Mouse (Mus musculus) megakaryocyte-erythroid progenitor cell, adult 5-6 weeks (primary cell): Measurements from ENCODE around the gene Smpd3. TPM values are rescaled to one million over a fixed set of nuclear protein-coding genes. Genes with fewer than 3 reads are reported as not detected.

Source experiments
- ATAC-seq: replicated peaks from 2 replicates; pipeline ENCODE4 v1.8.0; 2016; ENCODE audit warnings: mild to moderate bottlenecking, inconsistent platforms; ENCODE audit not compliant: severe bottlenecking, poor library complexity, low FRiP score, low TSS enrichment
- total RNA-seq, 2 experiments: library from RNA; stranded (forward) in 1 of 2; stranded (reverse) in 1 of 2; fragments of 200-1000, 215-1000 nt in 1 of 2; fragments of >200 nt in 1 of 2; fragmentation: Nextera tagmentation in 1 of 2; gene quantifications; 2 replicates each; pipeline ENCODE4 v1.2.3; 2014 to 2017

Smpd3 gene
- total RNA-seq, 2 experiments from 2014 or later, result not detected

GRCm38 (mm10) chr8:106299686-106300085, 38.1 kb downstream of the Smpd3 start:
- ATAC-seq, result no peak

GRCm38 (mm10) chr8:106298846-106299245, 38.9 kb downstream of the Smpd3 start:
- no peak for ATAC-seq

GRCm38 (mm10) chr8:106298261-106298660, 39.5 kb downstream of the Smpd3 start:
- ATAC-seq, result no peak

DNA sequence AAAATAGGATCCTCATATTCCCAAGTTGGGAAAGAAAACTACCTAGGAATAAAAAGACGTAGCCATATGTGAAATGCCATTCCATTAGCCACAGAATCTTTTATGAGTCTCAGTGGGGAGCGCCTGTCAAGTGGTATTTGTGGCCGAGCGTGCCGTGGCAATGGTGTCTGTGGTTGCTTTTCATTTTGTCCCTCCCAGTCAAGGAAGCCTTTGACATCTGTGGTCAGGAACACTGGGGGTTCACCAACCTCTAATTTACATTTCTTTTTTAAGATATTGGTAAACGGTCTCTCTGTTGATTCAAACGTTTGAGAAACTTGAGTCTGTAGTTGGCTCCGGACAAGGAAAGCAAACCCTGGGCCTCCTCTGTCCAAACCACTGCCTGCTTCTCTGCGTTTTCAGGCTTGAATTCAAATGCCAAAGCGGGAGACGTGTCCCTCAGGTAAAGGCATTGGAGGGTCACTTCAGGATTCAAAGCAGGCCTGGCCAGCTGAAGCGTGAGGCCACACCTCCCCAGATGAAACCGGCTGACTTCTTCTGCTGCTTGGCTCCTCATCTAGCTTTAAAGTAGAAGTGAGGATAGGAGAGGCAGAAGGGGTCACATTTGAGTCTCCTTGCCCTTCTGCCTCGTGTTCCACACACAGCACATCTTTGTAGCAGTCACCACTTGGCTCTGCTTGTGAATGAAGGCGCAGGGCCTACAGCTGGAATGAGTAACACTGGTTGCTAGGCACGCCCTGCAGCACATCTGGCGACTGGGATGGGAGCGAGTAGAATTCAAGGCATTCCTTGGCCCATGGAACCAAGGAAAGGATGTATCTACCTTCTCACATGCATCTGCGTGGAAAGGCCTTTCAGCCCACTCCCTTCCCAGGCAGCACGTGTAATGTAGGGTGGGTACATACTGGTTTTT, 45.0 kb downstream of the Smpd3 start:
- no peak for ATAC-seq

DNA sequence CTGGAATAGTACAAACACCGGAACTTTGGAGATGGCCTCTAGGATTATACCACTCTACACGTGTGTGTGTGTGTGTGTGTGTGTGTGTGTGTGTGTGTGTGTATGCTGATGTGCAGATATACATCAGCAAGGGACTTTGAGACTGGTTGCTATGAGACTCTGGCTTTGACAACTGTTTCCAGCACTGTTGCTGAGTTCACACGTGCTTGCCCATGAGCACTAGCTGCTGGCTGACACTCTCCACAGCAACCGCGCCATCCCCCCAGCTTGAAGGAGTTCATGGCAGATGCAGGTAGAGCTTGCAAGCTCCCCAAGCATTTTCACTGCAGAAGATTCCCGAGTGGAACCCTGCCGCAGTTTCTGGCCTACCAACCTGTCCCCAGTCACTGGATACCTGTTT, 48.3 kb downstream of the Smpd3 start:
- ATAC-seq, result no peak

- no peak for ATAC-seq
Observed at GRCm38 (mm10) chr8:106288732-106289131, 49.1 kb downstream of the Smpd3 start.

GRCm38 (mm10) chr8:106287445-106287844, 50.3 kb downstream of the Smpd3 start:
- no peak for ATAC-seq

- ATAC-seq, result no peak
Observed at GRCm38 (mm10) chr8:106280844-106281243, 56.9 kb downstream of the Smpd3 start.

GRCm38 (mm10) chr8:106280154-106280553, 57.6 kb downstream of the Smpd3 start:
- ATAC-seq, result no peak

GRCm38 (mm10) chr8:106278367-106279042, 59.3 kb downstream of the Smpd3 start:
- ATAC-seq, result no peak

- no peak for ATAC-seq
Observed at GRCm38 (mm10) chr8:106276709-106277317, 61.0 kb downstream of the Smpd3 start.

- ATAC-seq, result no peak
Observed at GRCm38 (mm10) chr8:106273468-106273867, 64.3 kb downstream of the Smpd3 start.

DNA sequence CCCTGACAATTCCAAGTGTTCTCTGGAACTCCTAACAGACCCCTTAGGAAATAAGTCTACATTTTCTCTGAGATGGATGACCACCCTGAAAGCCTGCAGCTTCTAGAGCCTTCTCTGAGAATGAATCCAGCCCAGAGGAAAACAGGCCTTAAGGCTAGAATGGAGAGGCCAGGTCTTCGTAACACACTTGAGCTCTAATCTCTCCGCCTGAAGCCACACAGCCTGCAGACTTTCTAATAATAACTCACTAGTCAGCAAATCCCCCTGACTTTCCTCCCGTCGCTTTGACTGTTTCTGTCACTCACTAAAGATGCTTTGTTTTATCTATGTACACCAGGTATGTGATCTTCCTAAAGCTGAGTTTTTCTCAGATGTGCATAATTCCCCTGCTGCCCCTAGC, 66.4 kb downstream of the Smpd3 start:
- no peak for ATAC-seq

- no peak for ATAC-seq
Observed at GRCm38 (mm10) chr8:106270804-106271203, 67.0 kb downstream of the Smpd3 start.

- no peak for ATAC-seq
Observed at GRCm38 (mm10) chr8:106268710-106269346, 69.0 kb downstream of the Smpd3 start.

- no peak for ATAC-seq
Observed at GRCm38 (mm10) chr8:106265398-106265797, 72.4 kb downstream of the Smpd3 start.

DNA sequence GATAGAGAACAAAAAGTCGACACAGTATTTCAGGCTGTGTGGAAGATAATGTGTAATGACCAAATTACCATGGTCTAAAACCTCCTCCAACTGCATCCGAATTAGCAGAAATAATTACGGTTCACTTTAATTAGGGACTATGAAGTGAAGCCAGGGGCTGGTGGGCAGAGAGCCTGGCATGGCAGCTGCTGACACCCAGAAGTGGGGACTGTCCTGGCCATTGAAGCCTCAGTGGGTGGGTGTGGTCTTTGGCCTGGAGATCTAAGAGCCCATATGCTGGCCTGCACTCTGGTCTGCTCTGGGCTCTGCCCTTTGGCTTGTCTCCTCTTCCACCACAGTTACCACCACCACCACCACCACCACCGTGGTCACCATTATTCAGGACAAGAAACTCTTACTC, 73.9 kb downstream of the Smpd3 start:
- no peak for ATAC-seq

GRCm38 (mm10) chr8:106262343-106262742, 75.4 kb downstream of the Smpd3 start:
- ATAC-seq, result no peak

DNA sequence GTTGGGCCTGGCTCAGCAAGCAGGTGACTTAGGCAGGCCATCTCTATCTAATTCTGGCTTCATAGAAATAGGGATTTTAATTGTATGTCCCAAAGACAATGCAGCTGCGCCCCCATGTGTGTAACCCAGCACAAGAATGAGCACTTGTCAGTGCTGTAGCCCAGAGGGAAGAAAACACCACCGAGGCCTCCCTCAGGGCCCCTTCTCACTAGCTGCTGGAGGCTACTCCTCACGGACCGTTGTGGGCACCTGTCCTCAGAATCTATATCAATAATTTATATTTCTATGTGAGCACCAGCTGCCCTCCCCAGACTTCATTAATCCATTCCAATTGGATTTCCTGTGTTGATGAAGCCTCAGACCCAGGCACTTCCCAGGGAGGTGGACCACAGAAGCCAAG, 76.9 kb downstream of the Smpd3 start:
- ATAC-seq, result no peak
